Mouse (Mus musculus): Measurements from ENCODE around the gene Olfr539.

- TF ChIP-seq TAL1 (IDR thresholded peaks at IDR 0.05; ENCODE audit: low read length) = no peak
- no peak for TF ChIP-seq ZKSCAN1 (IDR thresholded peaks at IDR 0.05; ENCODE audit: low read depth, low read length)
- no peak for TF ChIP-seq NRF1 (IDR thresholded peaks at IDR 0.05; ENCODE audit: insufficient read depth, low read depth, low read length, poor library complexity, severe bottlenecking)
- no peak for TF ChIP-seq POLR2AphosphoS5 (IDR thresholded peaks at IDR 0.05; ENCODE audit: borderline replicate concordance, low read depth, low read length)
- TF ChIP-seq POLR2AphosphoS2 (IDR thresholded peaks at IDR 0.05; ENCODE audit: low read length) = no peak
- TF ChIP-seq CTCF (IDR thresholded peaks at IDR 0.05 in 2 of 3, conservative IDR thresholded peaks at IDR 0.05 in 1 of 3; ENCODE audit: control insufficient read depth in 1 of 3, insufficient read depth in 1 of 3, low read depth in 2 of 3, low read length in 3 of 3, poor library complexity in 1 of 3, severe bottlenecking in 1 of 3) = no peak
- no peak for TF ChIP-seq E2F4 (IDR thresholded peaks at IDR 0.05; ENCODE audit: borderline replicate concordance, low read depth, low read length)
- TF ChIP-seq MAFK (IDR thresholded peaks at IDR 0.05; ENCODE audit: borderline replicate concordance, low read depth, low read length) = no peak
- TF ChIP-seq MXI1 (IDR thresholded peaks at IDR 0.05; ENCODE audit: low read depth, low read length) = no peak
- no peak for TF ChIP-seq MEF2A (IDR thresholded peaks at IDR 0.05; ENCODE audit: extremely low read depth, insufficient replicate concordance, low read depth, low read length, poor library complexity, severe bottlenecking)
- TF ChIP-seq RCOR1 (IDR thresholded peaks at IDR 0.05; ENCODE audit: low read depth, low read length) = no peak
Observed at GRCm38 (mm10) chr7:140681651-140682050, 21.9 kb downstream of the Olfr539 start, which contains the start of gene Olfr45.

Data from MEL (cell line).